Mouse (Mus musculus) CH12.LX (cell line): ENCODE results near the gene Aplp1.

Experiments used
- CHD2 ChIP-seq: IDR thresholded peaks from 2 replicates; pipeline ENCODE4 v1.6.1; 2011; ENCODE audit warnings: low read length, improper control_type of control experiment
- CTCF ChIP-seq, 2 experiments: IDR thresholded peaks in 1 of 2; conservative IDR thresholded peaks in 1 of 2; 2 replicates each; pipeline ENCODE4 v1.5.1; 2011 to 2012; ENCODE audit warnings: low read depth in 2 of 2, low read length in 2 of 2, improper control_type of control experiment in 1 of 2, inconsistent platforms in 1 of 2, mild to moderate bottlenecking in 1 of 2, moderate library complexity in 1 of 2
- ELF1 ChIP-seq: IDR thresholded peaks from 2 replicates; pipeline ENCODE4 v1.6.1; 2014; ENCODE audit warnings: low read depth, mild to moderate bottlenecking, inconsistent platforms, low read length, improper control_type of control experiment
- EP300 ChIP-seq: IDR thresholded peaks from 2 replicates; pipeline ENCODE4 v1.6.1; 2011; ENCODE audit warnings: low read length, improper control_type of control experiment
- HCFC1 ChIP-seq: IDR thresholded peaks from 2 replicates; pipeline ENCODE4 v1.6.1; 2012; ENCODE audit warnings: low read depth, mild to moderate bottlenecking, inconsistent platforms, low read length, improper control_type of control experiment
- MAX ChIP-seq: IDR thresholded peaks from 2 replicates; pipeline ENCODE4 v1.6.1; 2011; ENCODE audit warnings: low read length, improper control_type of control experiment
- MEF2A ChIP-seq: IDR thresholded peaks from 2 replicates; pipeline ENCODE4 v1.6.1; 2014; ENCODE audit warnings: low read depth, mild to moderate bottlenecking, inconsistent platforms, low read length, improper control_type of control experiment, borderline replicate concordance
- NRF1 ChIP-seq: IDR thresholded peaks from 2 replicates; pipeline ENCODE4 v1.6.1; 2014; ENCODE audit warnings: low read depth, mild to moderate bottlenecking, inconsistent platforms, low read length, improper control_type of control experiment, moderate library complexity
- RAD21 ChIP-seq: IDR thresholded peaks from 2 replicates; pipeline ENCODE4 v1.6.1; 2011; ENCODE audit warnings: low read depth, mild to moderate bottlenecking, low read length, improper control_type of control experiment, moderate library complexity
- RCOR1 ChIP-seq: conservative IDR thresholded peaks from 2 replicates; pipeline ENCODE4 v1.6.1; 2012; ENCODE audit warnings: low read depth, mild to moderate bottlenecking, inconsistent platforms, low read length, improper control_type of control experiment
- TBP ChIP-seq: conservative IDR thresholded peaks from 2 replicates; pipeline ENCODE4 v1.6.1; 2011; ENCODE audit warnings: low read depth, low read length, improper control_type of control experiment
- USF1 ChIP-seq: IDR thresholded peaks from 2 replicates; pipeline ENCODE4 v1.6.1; 2014; ENCODE audit warnings: low read depth, mild to moderate bottlenecking, inconsistent platforms, low read length, improper control_type of control experiment

- no peak for TF ChIP-seq CTCF (conservative IDR thresholded peaks at IDR 0.05 in 1 of 2, IDR thresholded peaks at IDR 0.05 in 1 of 2; ENCODE audit: low read depth in 2 of 2, low read length in 2 of 2)
- TF ChIP-seq RCOR1 = no peak
- no peak for TF ChIP-seq ELF1
- no peak for TF ChIP-seq CHD2
- no peak for TF ChIP-seq EP300
- 0 out of 2 replicates have a peak, but pooled peaks have one; percentile 25 for TF ChIP-seq MAX
- TF ChIP-seq HCFC1 = no peak
- no peak for TF ChIP-seq TBP
- TF ChIP-seq NRF1 = no peak
- TF ChIP-seq USF1 = no peak
- no peak for TF ChIP-seq MEF2A
- TF ChIP-seq RAD21 = no peak
Observed at GRCm38 (mm10) chr7:30453766-30454165, 8.4 kb upstream of the Aplp1 start.
